Mouse (Mus musculus) gastrocnemius, adult 2 months (tissue): ENCODE measurements around the gene Magi1. TPM values are rescaled to one million over a fixed set of nuclear protein-coding genes. Genes with fewer than 3 reads are reported as not detected.

Experiments
- DNase-seq: peaks from one replicate; pipeline ENCODE4 v3.0.0; 2022
- H3K27ac ChIP-seq: fragments of 200-600 bp; 2 replicates; pipeline ENCODE4 v1.8.1; 2022; ENCODE audit warnings: mild to moderate bottlenecking
- H3K4me3 ChIP-seq: fragments of 200-600 bp; 2 replicates; pipeline ENCODE4 v1.8.1; 2022; ENCODE audit warnings: mild to moderate bottlenecking, moderate library complexity
- CTCF ChIP-seq: fragments of 200-600 bp; IDR thresholded peaks from 2 replicates; pipeline ENCODE4 v1.8.1; 2022; ENCODE audit warnings: antibody characterized with exemption, mild to moderate bottlenecking, moderate library complexity
- intact Hi-C: fragments of 180-260 bp; cut with DNase I; formaldehyde crosslinking; loops from one replicate; pipeline ENCODE4 v1.15.1; 2025
- total RNA-seq, 2 experiments: library from RNA; stranded (reverse); gene quantifications; 2 replicates each; pipeline ENCODE4 v1.2.3; 2021

The Magi1 gene
- total RNA-seq, 2 experiments from 2014 or later: 4.2 to 4.5 TPM

- H3K27ac ChIP-seq: no peak overlapping the region
- H3K4me3 ChIP-seq: no peak overlapping the region
- intact Hi-C loops: no loop called here
- DNase-seq: no peak
- TF ChIP-seq CTCF: peak; percentile 57
Observed at GRCm38 (mm10) chr6:93729702-93730101, 554.0 kb downstream of the Magi1 start.

DNA sequence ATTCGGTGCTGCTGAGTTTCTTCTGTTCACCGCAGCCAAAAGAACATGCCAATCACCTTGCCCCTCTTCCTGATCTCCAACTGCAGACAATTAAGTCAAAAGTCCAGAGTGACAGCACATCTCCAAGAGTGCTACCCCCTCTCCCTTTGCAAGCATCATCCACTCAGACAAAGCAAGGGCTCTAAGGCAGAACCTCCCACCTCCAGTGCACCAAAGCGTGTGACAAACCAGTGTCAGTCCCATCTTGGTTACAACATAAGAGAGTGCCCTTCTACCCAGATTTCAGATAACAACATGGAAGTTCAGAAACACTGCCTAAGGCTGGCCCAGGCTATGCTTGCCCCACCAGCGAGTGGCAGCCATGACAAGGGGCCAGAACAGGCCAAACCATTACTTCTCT is 554.9 kb downstream of the Magi1 start:
- intact Hi-C loops: no loop called here
- no peak overlapping the region for H3K4me3 ChIP-seq
- H3K27ac ChIP-seq: no peak overlapping the region
- TF ChIP-seq CTCF: no peak
- no peak for DNase-seq

- intact Hi-C loops: no loop called here
- no peak for TF ChIP-seq CTCF
- DNase-seq: no peak
- no peak overlapping the region for H3K4me3 ChIP-seq
- no peak overlapping the region for H3K27ac ChIP-seq
Observed at GRCm38 (mm10) chr6:93727630-93728178, 556.0 kb downstream of the Magi1 start.

- DNase-seq: no peak
- peak; percentile 37; the same call in 1 of the 2 replicates for TF ChIP-seq CTCF
- intact Hi-C loops: no loop called here
- no peak overlapping the region for H3K27ac ChIP-seq
- H3K4me3 ChIP-seq: no peak overlapping the region
Observed at GRCm38 (mm10) chr6:93726829-93727455, 556.8 kb downstream of the Magi1 start.

DNA sequence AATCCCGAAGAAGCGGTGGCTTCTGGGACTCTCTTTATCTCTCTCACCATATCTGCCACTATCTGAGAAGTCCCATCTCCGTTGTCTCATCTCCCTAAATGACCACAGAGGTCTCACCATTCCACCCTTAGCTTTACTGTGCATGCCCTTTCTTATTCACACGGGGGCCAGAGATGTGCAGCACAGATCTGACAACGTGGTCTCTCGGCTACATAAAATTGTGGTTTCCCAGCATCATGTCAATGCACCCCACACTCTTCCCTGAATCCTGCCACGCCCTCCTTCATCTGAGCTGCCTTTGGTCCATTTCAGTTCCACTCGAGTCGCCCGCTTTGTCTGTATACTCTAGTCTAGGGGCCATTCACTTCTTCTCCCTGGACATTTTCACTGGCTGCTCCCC is 557.6 kb downstream of the Magi1 start:
- TF ChIP-seq CTCF: no peak
- DNase-seq: no peak
- H3K27ac ChIP-seq: no peak overlapping the region
- intact Hi-C loops: no loop called here
- no peak overlapping the region for H3K4me3 ChIP-seq

- intact Hi-C loops: no loop called here
Observed at GRCm38 (mm10) chr6:93724749-93725148, 559.0 kb downstream of the Magi1 start.

DNA sequence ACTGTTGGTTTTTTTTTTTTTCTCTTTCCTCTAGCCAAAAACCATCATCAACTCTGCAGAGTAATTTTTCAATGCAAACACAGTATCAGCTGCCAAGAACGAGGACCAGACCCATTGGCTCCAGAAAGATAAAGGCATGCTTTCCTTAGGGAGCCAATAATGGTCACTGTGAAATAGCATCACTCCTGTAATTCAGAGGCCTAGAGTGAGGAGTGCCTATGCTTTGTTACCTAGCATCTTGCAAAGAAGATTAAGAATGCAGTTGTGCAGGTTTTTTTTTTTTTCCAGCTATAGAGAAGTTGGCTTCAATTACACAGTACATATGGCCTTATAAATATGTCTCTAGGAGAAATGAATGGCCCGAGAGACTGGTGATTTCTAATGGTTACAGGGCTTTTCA is 560.5 kb downstream of the Magi1 start:
- Histone ChIP-seq H3K27ac (no peak overlapping the region), H3K4me3 (no peak overlapping the region)
- intact Hi-C loops: no loop called here
- no peak for DNase-seq
- no peak for TF ChIP-seq CTCF

More at GRCm38 (mm10) chr6:93724749-93725148, 559.0 kb downstream of the Magi1 start:
- no peak overlapping the region for H3K27ac ChIP-seq
- no peak for DNase-seq
- TF ChIP-seq CTCF: no peak
- H3K4me3 ChIP-seq: no peak overlapping the region

GRCm38 (mm10) chr6:93719532-93719931 is 564.2 kb downstream of the Magi1 start:
- DNase-seq: no peak
- intact Hi-C loops: loop anchor here (5.0 kb wide), 1 partner anchor 483 kb away; no protein-coding TSS in a partner anchor
- Histone ChIP-seq H3K27ac (no peak overlapping the region), H3K4me3 (no peak overlapping the region)
- no peak for TF ChIP-seq CTCF

DNA sequence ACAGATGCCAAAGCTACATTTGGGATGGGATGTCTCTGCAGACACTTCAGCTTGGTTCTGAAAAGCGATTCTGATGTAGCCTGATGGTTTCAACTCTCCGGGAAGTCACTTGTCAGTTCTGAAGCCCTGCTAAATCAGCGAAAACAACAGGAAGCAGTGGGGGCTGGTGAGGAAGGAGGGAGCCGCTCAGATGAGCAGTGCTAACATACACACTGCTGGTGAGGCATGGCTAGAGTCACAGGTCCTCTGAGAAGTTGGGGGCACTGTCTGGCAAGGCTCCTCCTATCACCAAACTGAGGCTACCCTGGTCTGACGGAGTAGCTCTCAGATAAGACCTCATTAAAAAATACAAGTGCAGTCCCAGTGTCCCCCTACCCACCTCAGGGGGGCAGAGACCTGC is 565.3 kb downstream of the Magi1 start:
- no peak for DNase-seq
- intact Hi-C loops: loop anchor here (5.0 kb wide), 1 partner anchor 484 kb away; no protein-coding TSS in a partner anchor
- Histone ChIP-seq H3K4me3 (no peak overlapping the region), H3K27ac (no peak overlapping the region)
- no peak for TF ChIP-seq CTCF

- TF ChIP-seq CTCF: no peak
- Histone ChIP-seq H3K4me3 (no peak overlapping the region), H3K27ac (no peak overlapping the region)
- no peak for DNase-seq
- intact Hi-C loops: loop anchor here (5.0 kb wide), 1 partner anchor 484 kb away; no protein-coding TSS in a partner anchor
Observed at GRCm38 (mm10) chr6:93717826-93718375, 565.8 kb downstream of the Magi1 start.

DNA sequence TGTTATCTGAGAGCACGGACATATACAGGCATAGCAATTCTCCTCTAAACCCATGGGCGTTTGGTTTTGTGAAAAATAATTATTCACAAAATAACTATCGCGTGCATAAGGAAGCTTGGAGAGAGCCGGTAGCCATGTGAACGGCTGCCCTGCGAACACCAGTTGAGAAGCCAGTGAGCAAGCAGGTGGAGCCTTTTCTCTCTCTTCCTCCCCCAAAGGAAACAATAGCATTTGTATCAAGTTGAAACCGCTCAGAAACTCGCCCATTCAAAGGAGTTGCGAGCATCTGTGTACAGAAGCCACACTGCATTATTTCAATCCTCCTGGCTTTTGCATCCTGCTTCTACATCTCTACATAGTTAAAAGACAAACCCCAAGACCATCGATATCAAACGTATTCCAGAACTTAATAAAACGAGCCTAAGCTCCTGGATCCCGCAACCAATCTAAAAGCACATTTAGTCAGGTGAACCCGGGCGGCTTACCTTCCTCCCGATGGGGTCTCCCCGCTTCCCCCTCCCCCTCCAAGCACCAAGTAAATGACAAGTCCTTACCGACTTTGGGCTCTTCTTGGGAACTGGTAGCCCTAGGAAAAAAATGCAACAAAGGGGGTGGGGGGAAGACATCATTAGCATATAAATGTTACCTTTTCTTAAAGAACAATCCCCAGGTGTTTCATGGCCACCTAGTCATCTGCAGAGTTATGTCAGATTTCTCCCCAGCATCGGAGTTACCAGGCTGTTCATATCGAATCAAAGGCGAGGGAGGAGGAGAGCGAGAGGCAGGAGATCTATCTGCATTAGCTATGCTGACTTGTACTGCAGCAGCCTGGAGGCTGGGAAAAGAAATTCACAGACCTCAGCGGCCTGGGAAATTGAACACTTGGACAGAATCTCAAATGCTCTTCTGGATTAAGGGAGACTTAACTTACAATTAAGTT is 566.8 kb downstream of the Magi1 start:
- TF ChIP-seq CTCF: no peak
- peak overlapping the region; percentile 0; the same call in 1 of the 2 replicates for H3K4me3 ChIP-seq

More for the DNA sequence above, 566.8 kb downstream of the Magi1 start:
- no peak for DNase-seq
- intact Hi-C loops: loop anchor here (5.0 kb wide), 1 partner anchor 485 kb away; no protein-coding TSS in a partner anchor
- H3K27ac ChIP-seq: no peak overlapping the region
